In genomic region chr5:150794181-150794580, GRCm38 (mm10) we compare ENCODE assay signal across 25 mouse cellular contexts.
"Had no signal": no experiment of that assay in that cellular context is flagged by ENCODE, and none has a peak within 500 bp of the region (broad histone marks: within the 10 kb centered on the region; RNA-seq: fewer than 3 reads in every experiment).

No protein-coding gene starts in this region.

- ATAC-seq: forebrain, postnatal 0 days; hindbrain, postnatal 0 days; intestine, embryonic 16.5 days had no signal

- H3K27me3 ChIP-seq: heart, embryonic 13.5 days; heart, embryonic 15.5 days; hindbrain, embryonic 13.5 days; hindbrain, embryonic 15.5 days; kidney, embryonic 15.5 days; limb, embryonic 13.5 days had no signal

- H3K4me2 ChIP-seq: heart, embryonic 11.5 days; heart, embryonic 13.5 days; heart, embryonic 15.5 days; hindbrain, embryonic 13.5 days; hindbrain, embryonic 15.5 days; kidney, embryonic 15.5 days; limb, embryonic 13.5 days had no signal

- H3K27ac ChIP-seq: heart, adult 2 months; heart, embryonic 13.5 days; heart, embryonic 15.5 days; hindbrain, embryonic 13.5 days; hindbrain, embryonic 15.5 days; hindbrain, postnatal 0 days; kidney, embryonic 15.5 days; kidney, postnatal 0 days; limb, embryonic 13.5 days had no signal

- H3K9ac ChIP-seq: forebrain, postnatal 0 days; heart, embryonic 13.5 days; heart, embryonic 15.5 days; hindbrain, embryonic 13.5 days; hindbrain, embryonic 15.5 days; kidney, embryonic 15.5 days; limb, embryonic 13.5 days had no signal

- H3K9me3 ChIP-seq: heart, embryonic 13.5 days; heart, embryonic 15.5 days; hindbrain, embryonic 13.5 days; hindbrain, embryonic 15.5 days; kidney, embryonic 15.5 days; limb, embryonic 13.5 days had no signal

- DNase-seq: forebrain, postnatal 0 days; gastrocnemius, postnatal 14 days; gastrocnemius, postnatal 36 days; heart, adult 11 months; heart, adult 2 months; heart, postnatal 14 days; heart, postnatal 36 days; kidney, adult 11 months; kidney, adult 2 months; kidney, adult 9 months; kidney, postnatal 14 days; kidney, postnatal 36 days; layer of hippocampus, adult 9-11 months; layer of hippocampus, postnatal 36 days; left cerebral cortex, postnatal 4 days had no signal

- H3K4me1 ChIP-seq: heart, embryonic 13.5 days; heart, embryonic 15.5 days; hindbrain, embryonic 13.5 days; hindbrain, embryonic 15.5 days; kidney, embryonic 15.5 days; limb, embryonic 13.5 days had no signal

- H3K4me3 ChIP-seq: heart, adult 2 months; heart, embryonic 13.5 days; heart, embryonic 15.5 days; hindbrain, embryonic 13.5 days; hindbrain, embryonic 15.5 days; kidney, embryonic 15.5 days; limb, embryonic 13.5 days had no signal
